Mouse (Mus musculus): ENCODE measurements around the gene Zdhhc19. TPM values are rescaled to one million over a fixed set of nuclear protein-coding genes. Genes with fewer than 3 reads are reported as not detected.

The Zdhhc19 gene
- total RNA-seq (2023), result not detected

DNA sequence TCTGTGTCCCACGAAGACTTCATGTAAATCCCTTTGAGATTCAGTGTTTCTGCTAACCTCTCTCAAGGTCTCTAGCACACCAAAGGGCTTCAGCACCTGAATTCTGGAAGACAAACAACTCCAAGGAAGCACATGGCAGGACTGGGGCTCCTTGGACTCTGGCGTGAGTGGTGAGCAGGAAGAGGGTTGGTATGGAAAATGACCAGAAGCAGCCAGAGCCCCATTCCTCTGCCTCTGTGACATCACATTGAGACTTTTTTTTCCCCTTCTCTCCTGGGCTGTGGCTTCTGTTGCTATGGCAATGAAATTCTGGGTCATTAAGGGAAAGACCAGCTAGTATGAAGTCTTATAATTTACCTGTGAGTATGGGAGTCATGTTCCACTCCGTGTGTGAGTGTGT is at the start of gene Zdhhc19:
Zdhhc19 (plus strand) TSS at position 301 of the 400 bp plus-strand sequence.

DNA sequence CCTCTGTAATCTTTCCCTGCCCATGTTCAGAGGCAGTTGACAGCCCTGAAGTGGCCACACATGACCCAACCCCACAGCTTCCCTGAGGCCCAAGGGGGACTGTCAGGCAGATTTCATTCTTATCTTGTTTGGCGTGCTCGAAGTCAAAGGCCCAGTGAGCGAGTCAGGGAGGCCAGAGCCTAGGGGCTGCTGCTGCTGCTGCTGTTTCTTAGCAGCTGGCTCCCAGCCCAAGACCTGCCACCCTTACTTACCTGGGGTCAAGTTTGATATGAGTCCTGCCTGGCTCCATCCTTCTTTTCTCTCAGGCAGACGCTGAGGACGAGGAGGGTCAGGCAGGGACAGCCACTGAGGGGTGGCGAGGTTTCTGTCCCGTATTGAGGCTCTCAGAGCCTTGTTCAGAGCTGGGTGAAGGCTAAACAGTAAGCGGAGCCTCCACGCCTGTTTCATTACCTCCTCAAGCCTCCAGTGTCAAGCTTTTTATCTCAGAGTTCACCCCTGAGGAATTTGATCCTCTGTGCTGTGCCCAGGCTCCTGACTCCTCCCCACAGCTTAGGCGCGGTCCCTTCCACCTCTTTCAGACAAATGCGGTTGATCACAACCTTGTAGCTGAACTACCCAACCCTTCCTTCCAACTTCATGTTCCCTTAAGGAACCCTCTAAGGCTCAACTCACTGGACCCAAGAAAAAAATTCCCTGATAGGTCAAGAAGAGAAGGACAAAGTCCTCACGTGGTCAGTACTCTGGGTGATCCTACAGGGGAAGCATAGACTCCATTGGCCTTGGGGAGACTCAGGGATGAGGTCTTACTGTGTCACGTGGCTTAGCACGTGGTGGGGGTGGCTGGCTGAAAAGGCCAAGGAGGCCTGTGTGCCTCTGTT is 8.6 kb upstream of the Zdhhc19 start, which contains the start of gene Slc51a:
Slc51a (minus strand) TSS at position 646 of the 878 bp plus-strand sequence.

DNA sequence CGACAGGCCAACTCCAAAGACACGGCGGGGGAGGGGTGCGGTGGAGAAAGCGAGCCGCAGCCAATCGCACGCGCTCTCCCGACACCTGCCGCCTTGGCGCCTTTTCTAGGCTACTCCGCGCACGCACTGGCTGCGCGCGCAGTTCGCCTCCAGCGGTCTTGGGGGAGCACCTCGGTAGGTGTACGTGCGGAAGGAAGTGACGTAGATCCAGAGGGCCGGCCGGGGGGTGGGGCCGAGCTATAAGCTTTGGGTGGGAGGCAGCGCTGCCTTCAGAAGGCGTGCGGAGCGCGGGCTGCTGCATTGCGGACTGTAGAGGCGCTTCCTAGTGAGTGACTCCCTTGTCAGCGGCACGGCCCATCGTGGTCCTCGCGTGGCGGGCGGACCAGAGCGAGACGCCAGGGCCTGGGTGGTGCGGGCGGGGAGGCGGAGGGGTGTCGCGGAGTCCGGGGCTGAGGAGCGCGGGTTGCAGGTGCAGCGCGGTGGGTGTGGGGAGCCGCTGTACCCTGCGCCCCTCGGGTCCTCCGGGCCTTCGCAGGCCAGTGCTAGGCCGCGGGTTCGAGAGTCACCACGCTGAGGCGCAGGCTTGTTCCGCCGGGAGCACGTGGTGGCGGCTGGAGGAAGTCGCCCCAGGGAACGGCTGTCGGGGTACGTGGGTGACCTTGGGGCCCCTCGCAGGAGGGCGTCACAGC is 112.8 kb downstream of the Zdhhc19 start, which contains the start of gene Tfrc:
Tfrc (plus strand) TSS at position 209 of the 689 bp plus-strand sequence.

Other genes starting within 250 kb of the Zdhhc19 start
- gene Fbxo45, start 249.1 kb upstream of the Zdhhc19 start, total RNA-seq (2023), result 1 to 10 TPM; 7.3 to 7.6 TPM
- 10 to 100 TPM in 1 of 2 experiments, 1 to 10 TPM in 1; 8.7 to 12.8 TPM for gene Wdr53, start 249.0 kb upstream of the Zdhhc19 start, total RNA-seq (2023)
- under 1 TPM; 0.58 to 0.64 TPM for gene Smco1, start 224.8 kb upstream of the Zdhhc19 start, total RNA-seq (2023)
- 10 to 100 TPM; 14.0 to 14.2 TPM for gene Rnf168, start 218.8 kb upstream of the Zdhhc19 start, total RNA-seq (2023)
- gene Ubxn7, start 164.0 kb upstream of the Zdhhc19 start, total RNA-seq (2023), result 10 to 100 TPM; 40.0 to 60.9 TPM
- not detected for gene Tm4sf19, start 95.8 kb upstream of the Zdhhc19 start, total RNA-seq (2023)
- 10 to 100 TPM; 11.4 to 15.2 TPM for gene Tctex1d2, start 76.6 kb upstream of the Zdhhc19 start, total RNA-seq (2023)
- 100 to 1,000 TPM; 123 to 140 TPM for gene Pcyt1a, start 65.3 kb upstream of the Zdhhc19 start, total RNA-seq (2023)
- not detected for gene Slc51a, start 8.4 kb upstream of the Zdhhc19 start, total RNA-seq (2023)
- 10 to 100 TPM; 14.5 to 29.4 TPM for gene Tfrc, start 112.7 kb downstream of the Zdhhc19 start, total RNA-seq (2023)
- gene Tnk2, start 147.6 kb downstream of the Zdhhc19 start, total RNA-seq (2023), result 10 to 100 TPM; 13.8 to 19.1 TPM
- under 1 TPM in 1 of 2 experiments, not detected in 1; 0.12 TPM for gene Muc4, start 239.6 kb downstream of the Zdhhc19 start, total RNA-seq (2023)